Mouse (Mus musculus) liver, embryonic 12.5 days (tissue): Measurements from ENCODE around the gene Traf1. TPM values are rescaled to one million over a fixed set of nuclear protein-coding genes. Genes with fewer than 3 reads are reported as not detected.

Experiments used
- ATAC-seq: fragments of 200-750 bp; cut with Nextera tagmentation; 2 replicates; pipeline ENCODE4 v1.8.0; 2017; ENCODE audit warnings: moderate number of reproducible peaks, mild to moderate bottlenecking, moderate library complexity
- H3K27ac ChIP-seq: fragments of 300-500 bp; sonication (generic); 2 replicates; pipeline ENCODE4 v1.5.1; 2016; ENCODE audit warnings: mild to moderate bottlenecking
- H3K27me3 ChIP-seq: fragments of 300-500 bp; sonication (generic); replicated peaks from 2 replicates; pipeline ENCODE4 v1.6.1; 2016; ENCODE audit warnings: mild to moderate bottlenecking, moderate library complexity
- H3K36me3 ChIP-seq: fragments of 300-500 bp; sonication (generic); 2 replicates; pipeline ENCODE4 v1.6.1; 2016; ENCODE audit warnings: mild to moderate bottlenecking, moderate library complexity
- H3K4me1 ChIP-seq: fragments of 300-500 bp; sonication (generic); 2 replicates; pipeline ENCODE4 v1.6.1; 2016
- H3K4me2 ChIP-seq: fragments of 300-500 bp; sonication (generic); 2 replicates; pipeline ENCODE4 v1.6.1; 2016; ENCODE audit warnings: mild to moderate bottlenecking, moderate library complexity
- H3K4me3 ChIP-seq: fragments of 300-500 bp; sonication (generic); 2 replicates; pipeline ENCODE4 v1.5.1; 2016; ENCODE audit warnings: mild to moderate bottlenecking, moderate library complexity
- H3K9ac ChIP-seq: fragments of 300-500 bp; sonication (generic); 2 replicates; pipeline ENCODE4 v1.6.1; 2016; ENCODE audit warnings: mild to moderate bottlenecking, moderate library complexity
- H3K9me3 ChIP-seq: fragments of 300-500 bp; sonication (generic); replicated peaks from 2 replicates; pipeline ENCODE4 v1.6.1; 2016; ENCODE audit warnings: mild to moderate bottlenecking, moderate library complexity
- WGBS: fragments of 180-500 bp; shearing (Covaris S2); methylation state at CpG from one replicate; pipeline ENCODE4 v1.1.7; 2016; ENCODE audit not compliant: insufficient replicate concordance; 5-methylcytosine and 5-hydroxymethylcytosine counted together
- polyA plus RNA-seq: library from polyadenylated mRNA; unstranded; fragments of >200 nt; fragmentation: Nextera tagmentation; extraction: Ambion mirVana; gene quantifications from 2 replicates; pipeline ENCODE4 v1.2.1, GENCODE M21; 2016

The Traf1 gene
- polyA plus RNA-seq, 1 experiment from 2014 or later, result 0.27 TPM

DNA sequence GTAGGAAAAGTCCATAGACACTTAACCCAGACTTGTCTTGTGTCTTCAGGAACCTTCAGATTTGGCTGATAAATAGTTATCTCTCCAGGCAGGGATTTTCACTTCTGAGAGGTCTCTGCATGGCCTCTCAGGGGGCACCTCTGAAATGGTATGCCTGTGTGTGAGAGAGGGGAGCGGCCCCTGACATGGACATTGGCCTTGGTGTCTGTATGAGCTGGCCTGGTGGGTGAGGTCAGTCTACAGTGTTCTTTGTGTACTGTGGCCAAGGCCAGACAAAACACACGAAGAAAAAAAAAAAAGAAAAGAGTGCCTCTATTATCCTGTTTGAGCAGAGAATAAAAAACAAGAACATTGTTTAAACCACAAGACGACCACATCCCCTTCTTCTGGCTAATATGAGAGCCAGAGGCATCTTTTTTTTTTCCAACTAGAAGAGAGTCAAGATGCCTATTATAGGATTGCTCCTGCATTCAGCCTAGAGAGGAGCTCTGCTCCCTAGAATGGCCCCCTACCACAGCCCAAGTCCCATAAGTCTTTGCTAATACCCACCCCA is 18.0 kb upstream of the Traf1 start:
- Histone ChIP-seq H3K27me3 (no peaks in the 10 kb centered on the region), H3K9me3 (no peaks in the 10 kb centered on the region), H3K4me1 (peaks cover 34% of the 10 kb centered on the region), H3K36me3 (no peaks in the 10 kb centered on the region), H3K27ac (no peak overlapping the region), H3K4me3 (no peak overlapping the region), H3K4me2 (no peak overlapping the region), H3K9ac (no peak overlapping the region)
- WGBS, result 30% methylated on average over 3 of the region's 3 CpGs
- ATAC-seq, result no peak

DNA sequence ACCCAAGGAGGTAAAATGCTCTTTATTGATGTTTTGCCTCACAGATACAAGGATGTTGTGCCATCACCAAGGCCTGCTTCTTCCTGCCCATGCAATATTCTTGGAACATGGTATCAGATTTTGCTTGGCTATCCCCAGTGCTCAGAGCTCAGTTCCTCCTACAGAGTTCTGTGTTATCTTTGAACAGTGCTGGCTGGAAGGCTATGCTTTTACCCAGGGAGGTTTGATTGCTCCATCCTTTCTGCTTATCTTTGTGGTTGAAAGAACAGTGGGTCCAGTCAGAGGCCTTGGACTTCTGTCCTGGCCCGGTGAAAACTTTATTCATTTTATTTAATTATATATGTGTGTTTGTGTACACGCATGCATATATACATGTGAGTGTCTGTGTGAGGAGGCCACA is 16.7 kb upstream of the Traf1 start:
- Histone ChIP-seq H3K36me3 (no peaks in the 10 kb centered on the region), H3K27me3 (no peaks in the 10 kb centered on the region), H3K4me3 (no peak overlapping the region), H3K27ac (no peak overlapping the region), H3K4me2 (no peak overlapping the region), H3K9ac (no peak overlapping the region), H3K9me3 (no peaks in the 10 kb centered on the region), H3K4me1 (peaks cover 31% of the 10 kb centered on the region)
- WGBS, result 57% methylated on average over 2 of the region's 2 CpGs
- no peak for ATAC-seq

DNA sequence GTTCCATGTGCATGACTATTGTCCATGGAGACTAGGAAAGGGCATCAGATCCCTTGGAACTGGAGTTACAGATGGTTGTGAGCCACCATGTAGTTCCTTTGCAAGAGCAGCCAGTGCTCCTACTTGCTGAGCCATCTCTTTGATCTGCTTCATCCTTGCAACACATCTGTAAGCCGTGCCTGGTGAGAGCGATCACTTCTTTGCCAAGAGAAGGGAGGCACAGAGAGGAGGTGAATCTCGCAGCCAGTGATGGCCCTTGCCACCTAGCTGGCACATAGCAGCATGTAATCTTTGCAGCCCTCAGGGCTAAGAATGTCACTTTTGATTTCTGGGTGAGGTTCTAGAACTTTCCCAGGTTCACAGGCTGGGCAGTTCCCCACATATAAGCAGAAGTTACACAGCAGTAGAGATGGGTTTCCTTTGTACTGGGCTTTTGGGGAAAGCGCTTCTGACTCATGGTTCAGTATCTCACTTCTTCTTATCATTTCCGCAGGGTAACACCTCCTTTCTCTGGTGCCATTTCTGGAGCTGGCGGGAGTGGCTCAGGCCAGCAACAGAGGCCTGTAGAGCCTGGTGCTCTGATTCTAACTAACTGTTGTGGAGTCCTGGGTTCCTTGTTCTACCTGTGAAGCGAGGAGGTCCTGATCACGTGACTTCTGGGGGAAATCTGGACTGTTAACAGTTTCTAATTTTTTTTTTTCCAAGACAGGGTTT is 15.5 kb upstream of the Traf1 start:
- Histone ChIP-seq H3K27me3 (no peaks in the 10 kb centered on the region; the same call in 1 of the 2 replicates), H3K9me3 (no peaks in the 10 kb centered on the region), H3K4me2 (no peak overlapping the region), H3K4me3 (no peak overlapping the region), H3K9ac (no peak overlapping the region), H3K27ac (0 out of 2 replicates have a peak overlapping the region, but pooled peaks have one; percentile 26), H3K4me1 (peaks cover 25% of the 10 kb centered on the region), H3K36me3 (no peaks in the 10 kb centered on the region)
- WGBS, result 31% methylated on average over 8 of the region's 8 CpGs
- no peak for ATAC-seq

DNA sequence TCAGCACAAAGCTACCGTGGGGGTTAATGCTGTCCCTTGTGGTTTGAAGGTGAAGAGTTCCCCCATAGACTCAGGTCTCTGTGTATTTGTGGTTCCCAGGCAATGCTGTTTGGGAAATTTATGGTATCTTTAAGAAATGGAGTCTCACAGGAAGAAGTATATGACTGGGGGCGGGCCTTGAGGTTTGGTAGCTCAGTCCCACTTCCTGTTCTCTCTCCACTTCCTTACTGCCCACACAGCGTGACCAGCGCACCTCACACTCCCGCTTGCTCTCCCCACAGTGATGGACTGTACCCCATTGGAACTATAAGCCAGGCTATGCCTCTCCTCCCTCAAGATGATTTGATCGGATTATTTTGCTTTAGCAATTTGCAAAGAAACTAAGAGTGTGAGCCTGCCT is 14.9 kb upstream of the Traf1 start:
- H3K9me3 ChIP-seq, result no peaks in the 10 kb centered on the region
- H3K4me2 ChIP-seq, result no peak overlapping the region
- no peak overlapping the region for H3K27ac ChIP-seq
- peaks cover 25% of the 10 kb centered on the region for H3K4me1 ChIP-seq
- WGBS, result 36% methylated on average over 6 of the region's 6 CpGs
- no peaks in the 10 kb centered on the region for H3K36me3 ChIP-seq
- no peaks in the 10 kb centered on the region; the same call in 1 of the 2 replicates for H3K27me3 ChIP-seq
- no peak for ATAC-seq
- no peak overlapping the region for H3K4me3 ChIP-seq
- H3K9ac ChIP-seq, result no peak overlapping the region

DNA sequence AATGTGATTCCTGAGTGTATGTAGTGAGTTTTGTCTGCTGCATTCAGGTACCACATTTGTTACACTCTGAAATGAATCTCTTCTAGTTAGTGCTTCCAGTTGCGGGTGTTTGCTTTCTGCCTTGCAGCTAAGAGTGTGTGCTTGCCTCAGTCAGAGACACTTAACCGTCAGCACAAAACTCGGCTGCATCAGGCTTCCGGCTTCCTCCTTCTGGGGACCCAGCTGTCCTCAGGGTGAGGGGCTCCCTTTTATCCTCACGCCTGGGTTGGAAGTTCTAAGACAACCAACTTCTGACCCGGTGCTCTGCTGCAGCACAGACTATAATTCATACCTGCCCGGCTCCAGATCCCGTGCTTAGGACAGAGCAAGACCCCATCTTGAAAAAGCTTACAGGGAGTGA is 11.5 kb upstream of the Traf1 start:
- Histone ChIP-seq H3K9me3 (no peaks in the 10 kb centered on the region), H3K4me1 (peaks cover 16% of the 10 kb centered on the region), H3K36me3 (no peaks in the 10 kb centered on the region), H3K9ac (no peak overlapping the region), H3K4me3 (no peak overlapping the region), H3K4me2 (no peak overlapping the region), H3K27ac (no peak overlapping the region), H3K27me3 (no peaks in the 10 kb centered on the region; the same call in 1 of the 2 replicates)
- WGBS, result 68% methylated on average over 8 of the region's 8 CpGs
- no peak for ATAC-seq

DNA sequence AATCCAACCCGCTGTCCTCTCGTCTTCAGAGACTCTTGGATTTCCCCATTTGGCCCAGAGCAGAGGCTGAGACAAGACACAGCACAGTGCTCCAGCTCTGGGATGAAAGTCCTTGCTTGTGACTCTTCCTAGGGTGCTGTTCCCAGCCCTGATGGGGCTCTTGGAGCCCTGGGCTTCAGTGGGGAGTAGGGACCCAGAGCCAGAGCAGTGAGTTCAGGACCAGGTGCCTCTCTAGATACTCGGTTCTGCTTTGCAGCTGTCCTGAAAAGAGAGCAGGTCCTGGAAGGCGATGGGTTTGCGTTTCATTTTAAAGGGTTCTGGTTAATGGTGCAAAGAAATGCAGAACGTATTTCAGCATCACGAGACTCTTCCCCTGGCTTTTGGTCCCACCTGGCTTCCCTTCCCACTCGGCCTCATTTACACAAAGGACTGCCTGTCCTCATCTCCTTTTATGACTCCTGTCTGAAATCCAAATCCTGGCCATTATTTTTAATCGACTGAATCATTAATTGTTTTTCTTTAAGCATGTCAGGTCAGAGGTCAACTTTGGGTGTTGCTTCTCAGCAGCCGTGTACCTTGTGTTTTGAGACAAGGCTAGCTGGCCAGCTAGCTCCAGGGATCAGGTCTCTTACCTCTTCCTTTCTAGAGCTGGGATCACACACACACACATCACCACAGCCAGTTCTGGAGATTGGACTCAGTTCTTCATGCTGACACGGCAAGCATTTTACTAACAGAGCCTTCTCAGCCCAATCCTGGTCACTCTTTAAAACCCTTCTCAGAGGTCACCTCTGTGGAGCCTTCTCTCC is 9.7 kb upstream of the Traf1 start:
- Histone ChIP-seq H3K27me3 (no peaks in the 10 kb centered on the region; the same call in 1 of the 2 replicates), H3K36me3 (no peaks in the 10 kb centered on the region), H3K4me2 (no peak overlapping the region), H3K4me3 (no peak overlapping the region), H3K9me3 (no peaks in the 10 kb centered on the region), H3K27ac (no peak overlapping the region), H3K4me1 (no peaks in the 10 kb centered on the region), H3K9ac (no peak overlapping the region)
- no peak for ATAC-seq
- WGBS, result 60% methylated on average over 11 of the region's 11 CpGs

DNA sequence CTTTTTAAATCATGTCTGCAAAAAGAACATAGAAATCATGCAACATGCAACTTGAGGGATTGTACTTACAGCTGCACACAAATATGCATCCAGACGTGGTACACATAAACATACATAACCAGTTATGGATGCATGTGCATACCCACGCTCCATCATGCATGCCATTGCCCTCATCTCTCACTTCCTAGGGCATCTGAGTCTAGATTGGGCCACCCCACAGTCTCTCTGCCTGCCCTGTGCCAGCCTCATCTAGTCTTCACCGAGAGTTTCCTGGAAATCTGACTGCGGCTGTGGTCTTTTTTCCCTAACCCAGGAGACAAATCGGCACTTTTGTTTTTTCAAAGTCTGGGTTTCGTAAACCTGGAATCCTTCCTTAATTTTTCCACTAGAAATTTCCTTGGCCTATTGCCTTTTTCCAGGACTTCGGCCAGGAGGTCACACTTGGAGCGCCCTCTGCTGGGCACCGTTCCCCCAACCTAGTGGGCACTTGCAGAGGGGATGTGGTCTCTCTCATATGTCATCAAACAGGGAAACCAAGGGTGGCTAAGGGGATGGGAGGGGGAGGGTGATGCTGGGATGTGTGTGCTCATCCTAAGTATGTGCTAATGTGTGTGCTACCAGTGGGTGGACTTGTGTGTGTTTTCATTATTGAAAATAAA is 8.6 kb upstream of the Traf1 start:
- Histone ChIP-seq H3K27ac (no peak overlapping the region), H3K27me3 (no peaks in the 10 kb centered on the region; the same call in 1 of the 2 replicates), H3K9ac (no peak overlapping the region), H3K9me3 (no peaks in the 10 kb centered on the region), H3K36me3 (no peaks in the 10 kb centered on the region), H3K4me1 (peaks cover 7% of the 10 kb centered on the region), H3K4me2 (no peak overlapping the region), H3K4me3 (no peak overlapping the region)
- 27% methylated on average over 9 of the region's 9 CpGs for WGBS
- ATAC-seq, result no peak

DNA sequence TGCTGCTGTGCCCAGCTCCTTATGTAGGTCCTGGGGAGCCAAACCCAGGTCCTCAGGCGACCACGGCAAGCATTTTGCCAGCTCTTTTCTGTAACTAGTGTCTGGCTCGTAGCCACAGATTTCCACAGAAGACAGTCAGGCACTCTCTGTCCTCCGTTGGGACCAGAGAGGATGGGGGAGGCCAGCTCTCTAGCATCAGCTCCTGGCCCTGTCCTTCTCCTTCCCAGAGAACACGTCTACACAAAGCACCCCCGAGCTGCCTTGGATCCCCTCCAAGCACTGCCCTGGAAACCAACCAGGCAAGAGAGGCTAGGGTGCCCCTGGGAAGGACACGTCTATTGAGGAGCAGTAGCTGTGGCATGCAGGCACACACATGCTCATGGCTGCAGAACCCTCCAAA is 7.6 kb upstream of the Traf1 start:
- H3K27ac ChIP-seq, result no peak overlapping the region
- WGBS, result 78% methylated on average over 7 of the region's 7 CpGs
- no peak for ATAC-seq
- H3K27me3 ChIP-seq, result no peaks in the 10 kb centered on the region; the same call in 1 of the 2 replicates
- H3K9me3 ChIP-seq, result no peaks in the 10 kb centered on the region
- H3K36me3 ChIP-seq, result no peaks in the 10 kb centered on the region
- H3K9ac ChIP-seq, result no peak overlapping the region
- no peak overlapping the region for H3K4me2 ChIP-seq
- no peak overlapping the region for H3K4me3 ChIP-seq
- H3K4me1 ChIP-seq, result peaks cover 13% of the 10 kb centered on the region

DNA sequence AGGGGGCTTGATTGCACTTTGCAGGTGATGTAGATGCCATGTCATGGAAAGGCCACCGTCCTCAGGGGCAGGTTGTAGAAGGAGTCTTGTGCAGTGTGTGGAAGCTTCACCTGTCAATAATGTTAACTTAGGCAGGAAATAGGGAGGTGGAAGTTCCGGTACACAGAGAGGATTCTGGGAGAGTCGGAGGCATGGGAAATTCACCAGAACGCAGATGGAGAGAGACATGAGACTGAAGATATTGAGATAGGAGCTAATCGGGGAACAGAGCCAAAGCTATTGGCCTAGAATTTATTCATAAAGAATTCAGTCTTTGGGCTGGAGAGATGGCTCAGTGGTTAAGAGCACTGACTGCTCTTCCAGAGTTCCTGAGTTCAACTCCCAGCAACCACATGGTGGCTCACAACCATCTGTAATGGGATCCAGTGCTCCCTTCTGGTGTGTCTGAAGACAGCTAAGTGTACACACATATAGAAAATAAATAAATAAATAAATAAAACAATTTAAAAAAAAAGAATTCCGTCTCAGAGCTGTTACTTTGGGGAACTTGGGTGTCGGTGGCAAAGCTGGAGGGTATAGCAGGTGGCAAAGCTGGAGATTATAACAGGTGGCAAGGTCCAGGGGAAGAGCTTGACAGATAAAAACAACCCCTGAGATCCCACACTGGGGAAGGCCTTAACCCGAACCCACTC is 4.8 kb upstream of the Traf1 start:
- no peak for ATAC-seq
- Histone ChIP-seq H3K9me3 (no peaks in the 10 kb centered on the region), H3K27me3 (peaks cover 10% of the 10 kb centered on the region), H3K27ac (no peak overlapping the region), H3K4me3 (no peak overlapping the region), H3K9ac (no peak overlapping the region), H3K4me1 (peaks cover 24% of the 10 kb centered on the region), H3K36me3 (no peaks in the 10 kb centered on the region), H3K4me2 (no peak overlapping the region)
- WGBS, result 74% methylated on average over 8 of the region's 8 CpGs

DNA sequence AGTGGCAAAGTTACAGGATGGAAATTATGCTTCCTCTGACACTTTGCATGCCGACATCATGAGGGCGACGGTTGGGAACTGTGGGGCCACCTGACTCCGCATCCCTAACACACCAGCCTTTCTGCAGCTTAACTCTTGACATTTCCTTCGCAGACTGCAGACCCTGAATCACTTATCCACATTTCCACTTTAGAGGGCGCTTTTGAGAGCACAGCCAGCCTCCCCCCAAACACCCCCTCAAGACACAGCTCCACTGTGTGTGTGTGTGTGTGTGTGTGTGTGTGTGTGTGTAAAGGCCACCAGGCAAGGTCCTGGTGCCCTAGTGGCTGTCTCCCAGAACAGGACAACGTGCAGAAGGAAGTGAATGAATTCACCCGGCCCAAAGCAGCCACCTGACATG is 4.2 kb upstream of the Traf1 start:
- no peak overlapping the region for H3K27ac ChIP-seq
- peaks cover 29% of the 10 kb centered on the region for H3K4me1 ChIP-seq
- H3K9ac ChIP-seq, result no peak overlapping the region
- no peaks in the 10 kb centered on the region for H3K36me3 ChIP-seq
- no peaks in the 10 kb centered on the region for H3K9me3 ChIP-seq
- WGBS, result 76% methylated on average over 8 of the region's 8 CpGs
- no peak for ATAC-seq
- H3K4me3 ChIP-seq, result no peak overlapping the region
- H3K4me2 ChIP-seq, result no peak overlapping the region; the same call in 1 of the 2 replicates
- H3K27me3 ChIP-seq, result peaks cover 15% of the 10 kb centered on the region

DNA sequence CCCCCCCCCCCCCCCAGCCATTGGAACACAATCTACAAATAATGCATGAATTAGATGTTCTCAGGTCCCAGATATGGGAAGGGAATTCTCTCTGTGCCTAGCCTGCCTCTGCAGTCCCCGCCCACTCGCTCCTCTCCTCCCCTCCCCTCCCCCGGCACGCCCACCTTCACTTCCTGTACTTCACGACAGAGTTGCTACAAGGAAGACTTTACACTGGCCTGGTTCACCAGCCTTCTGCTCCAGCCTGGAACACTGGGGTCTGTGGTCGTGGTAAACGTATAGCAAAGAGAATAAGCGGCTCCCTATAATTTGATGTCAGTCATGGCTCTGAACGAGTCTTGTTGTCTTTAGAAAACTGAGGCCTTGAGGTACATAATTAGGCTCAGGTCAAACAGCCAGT is 3.7 kb upstream of the Traf1 start:
- Histone ChIP-seq H3K27ac (no peak overlapping the region), H3K4me3 (0 out of 2 replicates have a peak overlapping the region, but pooled peaks have one; percentile 4), H3K4me1 (peaks cover 29% of the 10 kb centered on the region), H3K9ac (no peak overlapping the region), H3K27me3 (peaks cover 20% of the 10 kb centered on the region), H3K9me3 (no peaks in the 10 kb centered on the region), H3K36me3 (no peaks in the 10 kb centered on the region), H3K4me2 (peak overlapping the region; percentile 42)
- ATAC-seq, result 0 out of 2 replicates have a peak, but pooled peaks have one; percentile 27
- WGBS, result 25% methylated on average over 9 of the region's 9 CpGs
